Mouse (Mus musculus): ENCODE data around the gene Dhrs13. TPM values are rescaled to one million over a fixed set of nuclear protein-coding genes. Genes with fewer than 3 reads are reported as not detected.
"Not testable (repeated sequence)": the region's sequence is repeated elsewhere in the genome, so short reads cannot be mapped to it uniquely, and the experiment has no call there.

Dhrs13 gene
- polyA plus RNA-seq, 1 experiment from 2014 or later = 15.8 TPM

DNA sequence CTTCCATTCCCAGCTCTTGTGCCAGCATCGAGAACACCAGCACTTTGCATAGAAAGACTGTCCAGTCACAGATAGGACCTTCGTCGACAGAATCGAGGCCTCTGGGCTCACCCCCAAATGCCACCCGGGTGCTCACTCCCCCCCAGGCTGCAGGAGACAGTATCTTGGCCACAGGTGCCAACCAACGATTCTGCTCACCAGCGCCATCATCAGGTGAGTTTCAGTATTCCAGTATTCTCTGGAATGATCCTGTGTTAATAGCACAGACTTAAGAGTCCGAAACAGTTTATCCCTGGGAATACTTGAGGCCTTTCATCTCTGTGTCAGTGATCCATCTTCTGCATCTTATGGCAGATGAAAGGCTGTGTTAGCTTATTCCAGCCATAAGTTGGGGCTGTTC, 8.5 kb upstream of the Dhrs13 start:
- no peak for ATAC-seq (ENCODE audit: insufficient number of reproducible peaks, low FRiP score)
- Histone ChIP-seq H3K27ac (ENCODE audit: poor library complexity, severe bottlenecking) (no peak overlapping the region), H3K36me3 (peaks cover 87% of the 10 kb centered on the region), H3K9me3 (replicated peaks) (no peaks in the 10 kb centered on the region), H3K4me1 (replicated peaks) (0 out of 2 replicates have a peak, but pooled peaks cover 12% of the 10 kb centered on the region), H3K4me2 (no peak overlapping the region), H3K27me3 (replicated peaks) (no peaks in the 10 kb centered on the region), H3K4me3 (no peak overlapping the region), H3K9ac (no peak overlapping the region)
- whole genome bisulfite sequencing = 86% methylated on average over 8 of the region's 8 CpGs

DNA sequence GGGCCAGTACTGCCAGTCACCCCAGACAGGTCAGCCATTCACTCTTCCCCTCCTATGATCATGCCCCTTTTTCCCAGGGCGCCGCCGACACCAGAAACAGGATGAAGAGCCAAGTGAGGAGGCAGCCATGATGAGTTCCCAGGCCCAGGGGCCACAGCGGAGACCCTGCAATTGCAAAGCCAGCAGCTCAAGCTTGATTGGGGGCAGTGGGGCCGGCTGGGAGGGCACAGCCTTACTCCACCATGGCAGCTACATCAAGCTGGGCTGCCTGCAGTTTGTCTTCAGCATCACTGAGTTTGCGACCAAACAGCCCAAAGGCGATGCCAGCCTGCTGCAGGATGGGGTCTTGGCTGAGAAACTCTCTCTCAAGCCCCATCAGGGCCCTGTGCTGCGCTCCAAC, 2.8 kb upstream of the Dhrs13 start:
- H3K4me3 ChIP-seq = no peak overlapping the region
- H3K27me3 ChIP-seq (replicated peaks) = no peaks in the 10 kb centered on the region
- H3K4me1 ChIP-seq (replicated peaks) = peaks cover 29% of the 10 kb centered on the region
- no peak overlapping the region for H3K9ac ChIP-seq
- no peaks in the 10 kb centered on the region for H3K9me3 ChIP-seq (replicated peaks)
- H3K36me3 ChIP-seq = peaks cover 58% of the 10 kb centered on the region
- no peak overlapping the region for H3K4me2 ChIP-seq
- ATAC-seq (ENCODE audit: insufficient number of reproducible peaks, low FRiP score) = no peak
- no peak overlapping the region for H3K27ac ChIP-seq (ENCODE audit: poor library complexity, severe bottlenecking)
- WGBS = 84% methylated on average over 8 of the region's 8 CpGs

- 72% methylated on average over 2 of the region's 2 CpGs for WGBS
- Histone ChIP-seq H3K4me1 (replicated peaks) (peaks cover 29% of the 10 kb centered on the region), H3K4me2 (no peak overlapping the region), H3K9ac (no peak overlapping the region), H3K27me3 (replicated peaks) (no peaks in the 10 kb centered on the region), H3K4me3 (no peak overlapping the region), H3K27ac (ENCODE audit: poor library complexity, severe bottlenecking) (no peak overlapping the region), H3K9me3 (replicated peaks) (no peaks in the 10 kb centered on the region), H3K36me3 (peaks cover 56% of the 10 kb centered on the region)
- no peak for ATAC-seq (ENCODE audit: insufficient number of reproducible peaks, low FRiP score)
Measured at GRCm38 (mm10) chr11:78030600-78030999, 1.5 kb upstream of the Dhrs13 start.

- Histone ChIP-seq H3K27ac (ENCODE audit: poor library complexity, severe bottlenecking) (0 out of 2 replicates have a peak overlapping the region, but pooled peaks have one; percentile 74), H3K9ac (peak overlapping the region; percentile 84), H3K4me3 (peak overlapping the region; percentile 76), H3K4me1 (replicated peaks) (peaks cover 29% of the 10 kb centered on the region), H3K27me3 (replicated peaks) (no peaks in the 10 kb centered on the region), H3K9me3 (replicated peaks) (no peaks in the 10 kb centered on the region), H3K4me2 (peak overlapping the region; percentile 94), H3K36me3 (peaks cover 50% of the 10 kb centered on the region)
- ATAC-seq (ENCODE audit: insufficient number of reproducible peaks, low FRiP score) = no peak
- WGBS = 43% methylated on average over 6 of the region's 6 CpGs
Measured at GRCm38 (mm10) chr11:78031389-78031788, 691 bp upstream of the Dhrs13 start.

- Histone ChIP-seq H3K9ac (peak overlapping the region; percentile 84), H3K4me2 (peak overlapping the region; percentile 94)
Measured at GRCm38 (mm10) chr11:78032809-78033195, 722 bp downstream of the Dhrs13 start.

DNA sequence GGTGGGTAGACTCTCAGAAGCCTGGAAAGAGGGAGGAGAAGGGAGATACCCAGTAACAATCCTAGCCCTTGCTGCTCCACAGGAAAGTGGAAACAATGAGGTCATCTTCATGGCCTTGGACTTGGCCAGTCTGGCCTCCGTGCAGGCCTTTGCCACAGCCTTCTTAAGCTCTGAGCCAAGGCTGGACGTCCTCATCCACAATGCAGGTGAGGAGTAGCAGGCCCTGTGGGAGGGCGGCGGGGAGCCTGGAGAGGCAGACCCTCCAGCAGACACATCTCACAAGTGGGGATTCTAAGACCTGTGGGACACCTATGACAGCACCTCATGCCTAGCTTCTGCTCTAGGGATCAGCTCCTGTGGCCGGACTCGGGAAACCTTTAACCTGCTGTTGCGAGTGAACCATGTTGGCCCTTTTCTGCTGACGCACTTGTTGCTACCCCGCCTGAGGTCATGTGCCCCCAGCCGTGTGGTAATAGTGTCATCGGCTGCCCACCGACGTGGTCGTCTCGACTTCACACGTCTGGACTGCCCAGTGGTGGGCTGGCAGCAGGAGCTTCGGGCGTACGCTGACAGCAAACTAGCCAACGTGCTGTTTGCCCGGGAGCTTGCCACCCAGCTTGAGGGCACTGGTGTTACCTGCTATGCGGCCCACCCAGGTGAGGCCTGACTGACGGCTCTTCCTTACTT, 2.0 kb downstream of the Dhrs13 start:
- no peak overlapping the region for H3K4me2 ChIP-seq
- peaks cover 46% of the 10 kb centered on the region for H3K4me1 ChIP-seq (replicated peaks)
- H3K9ac ChIP-seq = 0 out of 2 replicates have a peak overlapping the region, but pooled peaks have one; percentile 20
- 87% methylated on average over 23 of the region's 23 CpGs for WGBS
- H3K27me3 ChIP-seq (replicated peaks) = no peaks in the 10 kb centered on the region
- no peak overlapping the region for H3K4me3 ChIP-seq
- H3K36me3 ChIP-seq = peaks cover 26% of the 10 kb centered on the region
- H3K9me3 ChIP-seq (replicated peaks) = no peaks in the 10 kb centered on the region
- no peak overlapping the region for H3K27ac ChIP-seq (ENCODE audit: poor library complexity, severe bottlenecking)
- ATAC-seq (ENCODE audit: insufficient number of reproducible peaks, low FRiP score) = no peak

More at GRCm38 (mm10) chr11:78032809-78033195, 722 bp downstream of the Dhrs13 start:
- 14% methylated on average over 5 of the region's 5 CpGs for WGBS
- Histone ChIP-seq H3K36me3 (peaks cover 38% of the 10 kb centered on the region), H3K4me1 (replicated peaks) (peaks cover 37% of the 10 kb centered on the region), H3K27ac (ENCODE audit: poor library complexity, severe bottlenecking) (peak overlapping the region; percentile 74), H3K27me3 (replicated peaks) (no peaks in the 10 kb centered on the region), H3K4me3 (peak overlapping the region; percentile 76), H3K9me3 (replicated peaks) (no peaks in the 10 kb centered on the region)
- no peak for ATAC-seq (ENCODE audit: insufficient number of reproducible peaks, low FRiP score)

DNA sequence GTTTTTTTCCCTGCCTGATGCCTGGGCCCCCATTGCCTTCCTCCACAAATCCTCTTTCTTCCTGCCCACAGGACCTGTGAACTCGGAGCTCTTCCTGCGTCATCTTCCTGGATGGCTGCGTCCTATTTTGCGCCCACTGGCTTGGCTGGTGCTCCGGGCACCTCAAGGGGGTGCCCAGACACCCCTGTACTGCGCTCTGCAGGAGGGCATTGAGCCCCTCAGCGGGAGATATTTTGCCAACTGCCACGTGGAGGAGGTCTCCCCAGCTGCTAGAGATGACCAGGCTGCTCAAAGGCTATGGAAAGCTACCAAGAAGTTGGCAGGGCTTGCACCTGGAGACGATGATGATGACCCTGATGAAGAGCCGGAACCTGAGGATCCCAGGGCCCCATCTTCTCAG, 4.7 kb downstream of the Dhrs13 start:
- WGBS = 72% methylated on average over 10 of the region's 10 CpGs
- H3K9me3 ChIP-seq (replicated peaks) = no peaks in the 10 kb centered on the region
- peaks cover 37% of the 10 kb centered on the region for H3K4me1 ChIP-seq (replicated peaks)
- H3K9ac ChIP-seq = 0 out of 2 replicates have a peak overlapping the region, but pooled peaks have one; percentile 27
- H3K27ac ChIP-seq (ENCODE audit: poor library complexity, severe bottlenecking) = no peak overlapping the region
- H3K36me3 ChIP-seq = peaks cover 34% of the 10 kb centered on the region
- no peak for ATAC-seq (ENCODE audit: insufficient number of reproducible peaks, low FRiP score)
- no peak overlapping the region for H3K4me2 ChIP-seq
- no peak overlapping the region for H3K4me3 ChIP-seq
- H3K27me3 ChIP-seq (replicated peaks) = no peaks in the 10 kb centered on the region

DNA sequence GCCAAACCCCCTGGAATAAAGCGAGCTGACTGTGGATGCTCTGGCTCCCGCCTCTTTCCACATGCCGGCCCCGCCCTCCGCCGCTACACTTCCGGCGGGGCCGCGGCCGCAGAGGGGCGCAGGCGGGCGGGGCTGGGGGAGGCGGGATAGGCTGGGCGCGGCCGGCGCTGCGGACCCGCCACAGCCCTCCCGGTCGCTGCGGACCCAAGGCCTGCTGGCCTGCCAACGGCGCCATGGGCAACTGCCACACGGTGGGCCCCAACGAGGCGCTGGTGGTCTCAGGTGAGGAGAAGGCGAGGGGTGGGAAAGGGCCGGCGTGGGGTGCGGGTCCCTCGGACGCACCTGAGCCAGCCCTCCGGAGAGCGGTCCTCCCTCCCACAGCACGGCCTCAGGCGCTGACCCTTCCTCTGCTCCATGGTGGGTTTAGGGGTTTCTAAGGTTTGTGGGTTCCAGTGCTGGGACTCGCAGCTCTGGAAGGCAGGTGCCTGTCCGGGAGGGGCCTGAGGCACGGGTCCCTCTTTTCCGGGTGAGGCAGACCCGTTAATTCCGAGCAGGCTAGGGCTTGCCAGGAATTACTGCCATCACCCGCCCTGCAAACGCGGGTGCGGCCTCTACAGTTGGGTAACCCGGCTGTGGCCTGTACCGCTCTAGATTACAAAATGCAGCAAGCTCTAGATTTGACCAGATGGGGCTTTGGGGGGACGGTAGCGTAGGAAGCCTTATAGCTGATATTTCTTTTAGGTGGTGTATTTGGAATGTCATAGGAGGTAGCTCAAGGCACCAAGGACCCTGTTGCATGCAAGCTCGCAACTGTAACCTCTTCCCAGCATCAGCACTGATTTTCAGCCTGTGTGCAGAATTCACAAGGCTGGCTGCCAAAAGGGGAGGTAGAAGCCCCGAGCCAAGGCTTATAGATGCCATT, 6.0 kb downstream of the Dhrs13 start, which contains the start of gene Flot2:
Gene Flot2, plus strand, starts transcription at position 101 of the 922 bp plus-strand sequence.
- Histone ChIP-seq H3K9ac (peak within 1 kb of the TSS; percentile 97), H3K27ac (ENCODE audit: poor library complexity, severe bottlenecking) (peak within 1 kb of the TSS; percentile 82), H3K4me3 (peak within 1 kb of the TSS; percentile 93), H3K27me3 (replicated peaks) (no peaks in the 10 kb centered on the region), H3K36me3 (peaks cover 39% of the 10 kb centered on the region), H3K4me1 (replicated peaks) (peaks cover 28% of the 10 kb centered on the region), H3K4me2 (peak within 1 kb of the TSS; percentile 90), H3K9me3 (replicated peaks) (no peaks in the 10 kb centered on the region)
- WGBS = 3% methylated on average over 53 of the region's 55 CpGs
- ATAC-seq (ENCODE audit: insufficient number of reproducible peaks, low FRiP score) = peak; percentile 86

DNA sequence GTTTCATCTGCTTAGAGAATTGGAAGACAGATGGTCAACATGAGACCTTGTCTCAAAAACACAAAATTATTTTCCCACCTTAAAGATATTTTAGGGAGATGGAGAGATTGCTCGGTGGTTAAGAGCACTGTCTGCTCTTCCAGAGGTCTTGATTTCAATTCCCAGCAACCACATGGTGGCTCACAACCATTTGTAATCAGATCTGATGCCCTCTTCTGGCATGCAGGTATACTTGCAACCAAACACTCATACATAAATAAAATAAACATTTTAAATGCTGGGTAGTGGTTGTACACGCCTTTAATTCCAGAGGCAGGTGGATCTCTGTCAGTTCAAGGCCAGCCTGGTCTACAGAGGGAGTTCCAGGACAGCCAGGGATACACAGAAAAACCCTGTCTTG, 8.8 kb downstream of the Dhrs13 start:
- Histone ChIP-seq H3K9ac (no peak overlapping the region), H3K27ac (ENCODE audit: poor library complexity, severe bottlenecking) (no peak overlapping the region), H3K4me3 (no peak overlapping the region), H3K9me3 (replicated peaks) (no peaks in the 10 kb centered on the region), H3K27me3 (replicated peaks) (no peaks in the 10 kb centered on the region), H3K4me1 (replicated peaks) (peaks cover 32% of the 10 kb centered on the region), H3K4me2 (no peak overlapping the region), H3K36me3 (peaks cover 23% of the 10 kb centered on the region)
- WGBS = 68% methylated on average over 2 of the region's 2 CpGs
- ATAC-seq (ENCODE audit: insufficient number of reproducible peaks, low FRiP score) = no peak

DNA sequence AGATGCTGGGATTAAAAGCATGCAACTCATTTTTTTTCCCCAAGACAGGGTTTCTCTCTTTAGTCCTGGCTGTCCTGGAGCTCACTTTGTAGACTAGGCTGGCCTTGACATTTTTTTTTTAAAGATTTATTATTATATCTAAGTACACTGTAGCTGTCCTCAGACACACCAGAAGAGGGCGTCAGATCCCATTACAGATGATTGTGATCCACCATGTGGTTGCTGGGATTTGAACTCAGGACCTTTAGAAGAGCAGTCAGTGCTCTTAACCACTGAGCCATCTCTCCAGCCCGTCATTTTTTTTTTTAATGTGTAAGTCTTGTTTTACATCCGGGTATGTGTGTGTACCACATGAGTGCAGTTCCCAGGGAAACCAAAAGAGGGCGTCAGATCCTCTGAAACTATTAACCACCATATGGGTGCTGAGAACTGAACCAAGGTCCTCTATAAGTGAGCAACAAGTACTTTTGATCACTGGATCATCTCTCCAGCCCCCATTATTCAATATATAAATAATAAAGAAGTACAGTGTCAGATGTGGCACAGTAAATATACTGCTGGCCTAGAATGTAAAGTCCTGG, 10.3 kb downstream of the Dhrs13 start:
- ATAC-seq (ENCODE audit: insufficient number of reproducible peaks, low FRiP score); H3K27me3 ChIP-seq (replicated peaks); H3K27ac ChIP-seq (ENCODE audit: poor library complexity, severe bottlenecking); H3K9ac ChIP-seq; H3K9me3 ChIP-seq (replicated peaks); H3K4me2 ChIP-seq; H3K4me3 ChIP-seq: not testable (repeated sequence)
- WGBS = 91% methylated on average over 4 of the region's 4 CpGs
- H3K4me1 ChIP-seq (replicated peaks) = peaks cover 28% of the 10 kb centered on the region
- peaks cover 24% of the 10 kb centered on the region for H3K36me3 ChIP-seq

- no peaks in the 10 kb centered on the region for H3K9me3 ChIP-seq (replicated peaks)
- WGBS = 48% methylated on average over 5 of the region's 5 CpGs
- H3K4me2 ChIP-seq = no peak overlapping the region
- no peaks in the 10 kb centered on the region for H3K27me3 ChIP-seq (replicated peaks)
- H3K9ac ChIP-seq = no peak overlapping the region
- no peak overlapping the region for H3K4me3 ChIP-seq
- H3K36me3 ChIP-seq = peaks cover 29% of the 10 kb centered on the region
- peaks cover 12% of the 10 kb centered on the region for H3K4me1 ChIP-seq (replicated peaks)
- ATAC-seq (ENCODE audit: insufficient number of reproducible peaks, low FRiP score) = peak; percentile 73
- H3K27ac ChIP-seq (ENCODE audit: poor library complexity, severe bottlenecking) = peak overlapping the region; percentile 84
Measured at GRCm38 (mm10) chr11:78044758-78045251, 12.7 kb downstream of the Dhrs13 start.

Data from heart, embryonic 12.5 days (tissue).